Mouse (Mus musculus) cerebellum, adult 11 months (tissue): ENCODE results near the gene Tmem117.

ENCODE experiments used
- DNase-seq: peaks from one replicate; pipeline ENCODE4 v3.0.0; 2022

The Tmem117 gene

DNA sequence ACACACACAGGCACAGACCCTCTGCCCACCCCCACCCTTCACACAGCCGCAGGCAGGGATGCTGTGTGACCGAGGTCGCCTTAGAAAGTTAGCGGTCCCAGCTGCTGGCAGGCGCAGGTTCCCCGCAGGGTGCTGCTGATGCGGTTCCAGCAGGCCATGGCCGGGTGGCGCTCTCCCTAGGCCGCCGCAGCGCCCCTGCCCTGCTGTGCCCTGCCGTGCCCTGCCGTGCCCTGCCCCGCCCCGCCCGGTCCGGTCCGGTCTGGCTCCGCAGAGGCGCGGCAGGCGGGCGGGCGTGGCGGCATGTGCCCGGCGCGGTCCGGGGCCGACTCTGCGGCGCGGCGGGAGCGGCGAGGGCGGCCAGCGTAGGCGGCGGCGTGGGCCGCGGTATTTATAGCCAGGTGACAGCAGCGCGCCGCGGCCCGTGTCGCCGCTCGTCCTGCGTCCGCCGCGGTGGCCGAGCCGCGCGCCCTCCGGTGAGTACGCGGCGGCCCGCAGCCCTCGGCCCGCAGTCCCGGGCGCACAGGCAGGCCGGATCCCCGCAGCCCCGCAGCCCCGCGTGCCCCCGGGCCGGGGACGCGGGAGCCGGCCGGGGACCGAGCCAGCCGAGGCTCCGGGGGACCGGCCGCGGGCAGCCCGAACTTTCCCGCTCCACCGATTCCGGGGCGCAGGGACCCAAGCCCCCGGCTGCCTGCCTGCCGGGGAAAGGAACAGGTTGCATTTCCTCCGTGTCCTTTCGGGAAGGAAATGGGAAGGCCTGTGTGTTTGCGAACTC is at the start of gene Tmem117:
TSS of gene Tmem117 (plus strand) at position 403 of the 772 bp plus-strand sequence.
- DNase-seq = peak; percentile 54

DNA sequence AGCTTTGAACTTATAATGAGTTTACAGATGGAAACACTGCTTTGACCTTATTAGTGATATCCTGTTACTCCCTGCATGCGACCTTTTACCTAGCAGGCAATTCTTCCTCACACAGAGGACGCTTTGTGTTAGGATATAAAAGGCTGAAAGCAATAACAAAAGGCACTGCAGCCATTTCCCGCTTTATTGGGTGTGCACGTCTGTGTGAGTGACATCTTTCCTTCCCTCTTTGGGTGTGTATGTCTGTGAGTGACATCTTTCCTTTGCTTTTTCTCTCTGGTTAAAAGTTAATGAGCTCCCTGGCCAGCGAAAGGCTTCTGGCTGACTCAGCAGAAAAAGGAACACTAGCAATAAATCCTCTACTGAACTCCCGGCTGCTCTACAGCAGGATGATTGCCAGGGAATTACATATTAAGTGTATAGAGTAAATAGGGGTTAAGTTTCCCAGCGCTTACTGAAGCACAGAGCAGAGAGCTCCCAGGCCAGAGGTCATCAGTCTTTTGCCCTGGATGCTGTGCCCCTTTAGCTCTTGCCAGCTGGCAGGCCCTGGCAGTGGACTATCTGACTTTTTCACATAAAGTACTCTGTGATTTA is 46.9 kb upstream of the Tmem117 start:
- no peak for DNase-seq

DNA sequence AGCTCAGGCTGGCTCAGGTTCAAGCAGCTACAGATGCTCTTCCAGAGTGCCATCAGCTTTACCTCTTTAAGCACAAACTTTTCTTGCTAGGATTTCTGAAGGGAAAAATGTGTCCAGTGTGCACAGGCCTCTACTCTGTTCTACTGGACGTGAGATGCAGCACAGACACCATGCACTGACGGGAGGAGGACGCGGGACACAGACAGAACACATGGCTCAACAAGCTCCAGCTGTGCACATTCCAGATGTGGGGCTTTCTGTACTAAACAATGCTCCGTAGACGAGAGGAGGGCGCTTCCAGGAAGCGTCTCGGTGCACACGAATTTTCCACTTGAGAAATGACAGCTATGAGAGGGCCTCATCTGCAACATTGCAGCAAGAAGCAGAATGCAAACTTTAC is 45.9 kb upstream of the Tmem117 start:
- no peak for DNase-seq

DNA sequence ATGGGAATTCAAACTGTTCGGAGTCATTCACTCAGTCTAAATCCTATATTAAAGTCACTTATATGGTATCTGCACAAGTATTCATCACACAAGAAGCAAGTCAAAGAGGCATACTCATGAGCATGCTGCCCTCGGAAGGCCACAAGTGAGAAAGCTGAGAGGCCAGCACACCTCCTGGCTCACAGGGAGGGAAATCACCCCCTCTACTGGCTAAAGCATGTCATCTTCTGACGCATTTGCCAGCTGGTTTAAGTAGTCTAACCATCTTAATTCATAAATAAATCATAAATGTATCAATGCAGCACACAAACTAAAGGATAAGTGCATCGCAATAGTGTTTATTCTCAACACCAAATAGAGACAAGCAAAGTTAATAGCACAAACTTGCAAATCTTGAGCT is 44.3 kb upstream of the Tmem117 start:
- DNase-seq = no peak

DNA sequence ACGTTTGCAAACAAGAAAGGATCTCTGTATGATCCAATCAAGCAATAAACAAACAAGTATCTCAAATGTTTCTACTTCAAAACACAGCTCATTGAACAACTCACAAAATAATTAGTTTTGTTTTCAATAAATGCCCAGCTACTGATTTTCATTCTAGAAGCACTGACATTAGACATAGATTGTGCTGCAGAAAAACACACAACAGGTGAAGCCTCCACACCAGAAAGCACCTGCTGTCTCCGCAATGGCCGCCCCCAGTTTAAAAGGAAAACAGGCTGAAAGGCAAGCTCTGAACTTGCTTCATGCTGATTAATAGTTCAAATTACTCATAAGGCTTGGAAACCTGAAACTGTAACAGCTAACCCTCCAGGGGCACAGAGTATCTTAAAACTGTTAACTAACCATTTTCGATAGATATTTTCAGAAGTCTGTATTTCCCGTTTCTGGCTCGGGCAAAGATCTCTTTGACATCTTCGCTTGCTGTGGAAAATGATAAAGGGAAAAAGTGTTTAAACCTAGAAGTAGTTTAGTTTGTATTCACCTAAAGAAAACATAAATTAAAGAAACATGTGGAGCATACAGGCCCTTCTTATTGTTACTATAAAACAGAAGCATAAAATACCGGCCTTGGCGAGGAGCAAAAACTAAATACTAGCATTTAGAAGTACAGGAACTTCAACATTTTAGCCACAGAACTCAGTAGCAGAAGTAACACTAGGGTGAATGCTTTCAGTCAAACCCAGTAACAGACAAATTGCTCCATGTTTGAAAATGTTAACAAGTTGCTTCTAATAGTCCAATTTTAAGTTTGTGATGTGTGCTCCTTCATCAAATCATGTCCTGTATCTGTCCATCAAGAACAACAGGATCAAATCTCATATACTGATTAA is 41.0 kb upstream of the Tmem117 start:
- DNase-seq = no peak

DNA sequence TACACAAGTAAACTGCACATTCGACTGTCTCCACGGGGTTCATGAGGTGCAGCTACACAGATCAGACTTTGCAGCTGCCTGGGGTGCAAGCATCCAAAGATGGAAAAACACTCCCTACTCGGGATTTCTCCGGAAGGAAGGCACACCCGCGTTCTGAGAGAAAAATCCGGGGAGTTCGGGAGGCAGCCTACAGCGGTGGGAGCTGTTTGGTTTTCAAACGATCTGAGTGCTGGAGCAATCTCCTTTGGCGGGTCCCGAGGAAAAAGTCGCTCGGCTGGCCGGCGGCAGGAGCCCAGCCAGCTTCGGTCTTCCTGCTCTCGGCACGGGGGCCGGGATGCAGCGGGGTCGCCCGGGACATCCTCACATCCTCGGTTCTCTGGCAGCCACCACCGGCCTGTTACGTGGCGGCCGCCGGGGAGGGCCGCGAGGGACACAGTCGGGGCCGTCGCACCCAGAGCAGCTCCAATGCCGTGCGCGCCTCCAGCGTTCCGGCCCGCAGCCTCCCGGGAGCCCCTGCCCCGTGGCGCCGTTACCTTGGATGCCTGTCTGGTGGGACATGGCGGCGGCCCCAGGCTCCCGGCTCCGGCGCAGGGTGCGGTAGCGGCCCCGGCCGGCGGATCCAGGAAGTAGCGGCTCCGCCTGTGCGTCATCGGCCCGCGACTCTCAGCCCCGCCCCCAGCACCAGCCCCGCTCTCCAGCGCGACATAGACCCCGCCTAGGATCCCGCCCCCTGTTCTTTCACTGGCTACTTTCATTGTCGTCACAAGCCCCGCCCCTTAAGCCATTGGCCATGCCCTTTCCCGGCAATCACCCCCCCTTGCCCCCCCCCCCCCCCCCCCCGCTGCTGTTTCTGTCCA is 39.6 kb upstream of the Tmem117 start, which contains the start of gene Twf1:
TSS of gene Twf1 (minus strand) at position 671 of the 857 bp plus-strand sequence.
- DNase-seq = peak; percentile 98

DNA sequence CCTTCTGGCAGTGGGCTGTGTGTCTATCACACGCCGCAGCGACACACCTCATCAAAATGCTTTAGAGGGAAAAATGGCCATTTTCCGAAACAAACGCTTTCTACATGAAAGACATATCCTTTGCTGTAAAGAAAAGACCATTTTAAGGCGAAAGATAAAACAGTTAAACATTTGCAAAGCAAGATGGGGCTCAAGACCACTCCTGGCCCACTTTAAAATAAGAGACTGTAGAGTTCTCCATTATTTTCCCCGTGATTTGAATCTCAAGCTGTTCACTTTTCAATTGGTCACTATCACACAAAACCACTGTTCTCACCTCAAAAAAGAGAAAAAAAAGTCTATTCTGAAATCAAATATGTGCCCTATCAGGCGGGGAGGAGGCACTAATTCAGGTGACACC is 38.9 kb upstream of the Tmem117 start:
- DNase-seq = no peak

DNA sequence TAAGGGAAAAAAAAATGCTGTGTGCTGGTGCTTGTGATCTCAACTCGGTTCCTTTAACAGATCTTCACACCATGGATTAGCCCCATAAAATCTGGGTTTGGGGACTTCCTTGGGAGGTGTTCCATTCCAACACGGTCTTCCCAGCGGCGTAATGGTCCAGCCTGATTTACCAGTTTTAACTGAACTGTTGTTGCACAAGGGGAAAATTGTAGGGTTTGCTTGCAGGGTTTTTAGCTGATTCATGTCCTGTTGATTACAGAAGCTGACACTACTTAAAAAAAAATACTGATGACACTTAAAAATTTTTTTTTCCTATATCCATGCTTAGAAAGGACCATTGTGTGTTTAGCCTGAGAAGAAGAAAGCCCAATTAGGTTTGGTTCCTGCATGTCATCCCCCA is 37.7 kb upstream of the Tmem117 start:
- DNase-seq = no peak

DNA sequence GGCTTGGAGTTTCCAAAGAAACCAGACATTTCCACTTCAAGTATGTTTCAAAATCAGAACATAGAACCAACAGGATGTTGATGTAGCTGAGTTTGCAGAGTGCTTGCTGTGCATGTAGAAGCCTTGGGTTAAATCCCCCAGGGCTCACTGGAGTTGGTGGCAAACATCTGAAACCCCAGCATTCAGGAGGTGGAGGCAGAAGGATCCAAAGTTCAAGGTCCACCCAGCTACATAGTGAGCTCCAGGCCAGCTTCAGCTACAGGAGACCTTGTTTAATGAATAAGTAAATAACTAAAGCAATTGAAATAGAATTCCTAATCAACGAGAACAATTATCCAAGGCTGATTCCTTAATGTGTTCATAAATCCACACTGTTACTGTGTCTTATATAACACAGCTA is 35.4 kb upstream of the Tmem117 start:
- no peak for DNase-seq

DNA sequence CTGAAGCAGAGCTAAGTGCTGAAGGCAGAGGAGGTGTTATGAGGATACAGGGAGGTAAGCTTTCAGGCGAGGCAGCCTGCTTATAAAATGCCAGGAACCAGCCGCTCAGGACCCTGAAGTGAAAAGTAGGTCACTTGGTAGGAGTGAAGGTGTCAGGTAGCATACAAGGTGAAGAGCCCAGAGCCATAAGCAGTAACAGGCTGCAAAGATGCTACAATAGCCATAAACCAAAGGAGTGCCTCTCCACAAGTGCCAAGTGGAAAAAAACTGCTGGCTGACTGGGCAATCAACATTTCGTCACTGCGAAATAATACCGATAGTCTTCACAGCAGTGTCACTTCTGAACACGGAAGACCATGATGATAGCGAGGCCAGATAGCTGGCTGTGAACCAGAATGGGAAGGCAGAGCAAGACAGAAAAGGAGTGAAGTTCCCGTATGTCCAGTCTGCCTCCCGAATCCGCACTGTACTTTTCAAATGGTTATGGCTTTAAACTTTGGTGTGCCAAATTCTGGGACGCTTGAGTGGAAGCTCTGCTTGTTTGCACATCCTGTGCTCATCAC is 28.8 kb upstream of the Tmem117 start:
- no peak for DNase-seq

DNA sequence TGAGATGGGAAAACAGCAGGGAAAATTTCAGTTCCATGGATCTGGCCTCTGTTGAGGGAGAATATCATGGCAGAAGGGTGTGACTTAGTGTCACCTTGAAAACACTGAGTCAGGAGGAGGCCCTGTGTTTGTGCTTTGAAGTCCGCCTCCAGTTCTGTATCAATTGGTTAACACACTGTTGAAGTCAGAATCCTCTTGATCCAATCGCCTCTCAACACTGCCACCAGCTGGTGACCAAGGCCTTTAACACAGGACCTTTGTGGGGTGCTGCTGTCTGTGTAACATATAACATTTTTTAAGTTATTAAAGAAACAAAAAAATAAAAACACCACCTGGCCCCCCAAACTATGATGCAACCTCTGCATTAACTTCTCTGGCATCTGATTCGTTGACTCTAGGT is 27.7 kb upstream of the Tmem117 start:
- no peak for DNase-seq

DNA sequence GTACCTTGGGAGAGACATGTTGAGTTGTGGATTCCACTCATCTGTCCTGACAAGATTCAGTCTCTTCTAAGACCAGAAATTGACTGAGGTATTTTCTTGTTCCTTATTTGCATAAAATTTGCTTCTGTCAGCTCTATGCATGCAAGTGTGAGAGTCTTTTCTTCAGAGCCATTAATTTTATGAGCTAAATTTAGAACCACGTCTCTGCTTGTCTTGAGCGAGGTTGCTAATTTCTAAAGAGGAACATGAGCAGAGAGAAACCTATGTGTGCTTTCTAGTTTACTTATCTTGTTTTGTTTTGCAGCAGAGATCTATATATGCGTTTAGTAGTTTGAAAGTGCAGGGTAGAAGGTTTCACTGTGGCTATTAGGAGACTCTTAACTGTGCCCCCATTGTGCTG is 26.6 kb upstream of the Tmem117 start:
- DNase-seq = no peak

DNA sequence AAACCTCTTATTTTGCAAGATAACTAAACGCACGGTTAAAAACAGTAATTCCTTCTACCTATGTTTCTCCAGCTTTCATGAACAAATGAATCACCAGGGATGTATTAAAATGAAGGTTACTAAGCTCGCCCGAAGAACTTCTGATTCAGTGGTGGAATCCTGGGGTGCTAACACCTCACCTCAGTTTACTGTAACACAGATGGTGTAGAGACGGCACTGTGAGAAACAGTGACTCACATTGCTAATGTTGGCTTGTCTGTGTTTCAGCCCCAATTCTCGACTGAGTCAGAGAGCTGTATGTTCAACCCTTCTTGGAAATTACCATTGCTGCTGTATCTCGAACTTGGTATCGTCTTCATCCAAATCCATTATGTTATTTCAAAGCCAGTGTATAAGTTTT is 21.3 kb upstream of the Tmem117 start:
- no peak for DNase-seq

DNA sequence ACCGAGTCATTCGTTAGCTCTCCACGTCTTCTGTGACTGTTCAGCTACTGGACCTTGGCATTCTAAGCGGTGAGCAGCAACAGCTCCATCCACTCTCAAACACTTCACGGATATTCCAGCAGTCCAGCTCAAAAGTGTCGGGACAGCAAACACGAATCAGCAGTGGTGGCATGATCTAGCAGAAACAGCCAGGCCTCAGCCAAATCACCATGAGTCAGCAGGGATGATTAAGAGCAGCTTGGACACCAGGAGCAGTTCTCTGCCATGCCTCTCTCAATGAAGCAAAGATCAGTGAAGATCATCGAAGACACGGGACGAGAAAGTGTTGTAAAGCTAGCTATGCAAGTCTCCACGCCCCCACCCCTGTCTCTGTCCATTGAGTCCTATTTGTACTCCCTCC is 13.0 kb upstream of the Tmem117 start:
- DNase-seq = no peak

DNA sequence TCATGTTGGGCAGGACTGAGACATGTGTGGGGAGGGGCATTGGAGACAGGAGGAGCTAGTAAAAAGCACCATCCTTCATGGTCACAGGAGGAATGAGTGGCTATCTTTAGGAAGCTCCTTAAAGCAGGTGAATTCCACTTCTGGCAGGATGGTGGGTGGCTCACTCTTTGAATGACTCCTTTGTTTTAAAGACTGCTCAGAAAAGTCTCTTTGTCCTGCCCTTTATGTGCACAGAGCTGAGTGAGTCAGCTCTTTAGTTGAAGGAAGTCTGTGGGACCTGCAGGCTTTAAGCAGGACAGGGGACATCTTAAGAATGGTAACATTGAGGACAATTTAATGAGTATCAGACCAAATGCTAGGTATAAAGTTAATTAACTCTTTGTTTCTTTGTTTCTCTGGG is 8.1 kb upstream of the Tmem117 start:
- no peak for DNase-seq

DNA sequence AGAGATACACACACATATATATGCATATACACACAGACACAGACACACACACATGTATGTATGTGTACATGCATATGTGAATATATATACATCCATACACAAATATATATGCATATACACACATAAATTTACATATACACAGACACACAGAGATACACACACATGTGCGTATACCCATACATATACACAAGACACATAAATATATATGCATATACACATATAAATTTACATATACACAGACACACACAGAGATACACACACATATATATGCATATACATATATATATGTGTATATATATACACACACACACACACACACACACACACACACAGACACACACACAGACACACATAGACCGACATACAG is 586 bp upstream of the Tmem117 start:
- no peak for DNase-seq

DNA sequence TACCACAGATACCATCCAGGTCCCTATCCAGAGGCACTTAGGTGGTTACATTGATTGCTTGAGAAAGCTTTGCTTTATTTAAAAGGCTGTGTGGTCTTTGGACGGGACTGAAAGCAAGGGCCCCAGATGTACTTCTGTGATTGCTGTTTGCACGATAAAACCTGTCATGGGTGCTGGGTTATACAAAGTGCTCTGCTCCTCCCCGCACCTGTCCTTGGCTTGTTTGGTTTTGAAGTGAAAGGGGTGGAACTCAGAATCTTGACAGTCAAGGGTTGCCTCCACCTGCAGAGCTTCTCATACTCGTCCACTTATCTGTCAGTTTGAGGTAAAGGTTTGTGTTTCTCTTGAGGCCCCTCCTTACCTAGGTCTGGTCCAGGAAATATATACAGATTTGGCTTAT is 1.5 kb downstream of the Tmem117 start:
- DNase-seq = no peak

DNA sequence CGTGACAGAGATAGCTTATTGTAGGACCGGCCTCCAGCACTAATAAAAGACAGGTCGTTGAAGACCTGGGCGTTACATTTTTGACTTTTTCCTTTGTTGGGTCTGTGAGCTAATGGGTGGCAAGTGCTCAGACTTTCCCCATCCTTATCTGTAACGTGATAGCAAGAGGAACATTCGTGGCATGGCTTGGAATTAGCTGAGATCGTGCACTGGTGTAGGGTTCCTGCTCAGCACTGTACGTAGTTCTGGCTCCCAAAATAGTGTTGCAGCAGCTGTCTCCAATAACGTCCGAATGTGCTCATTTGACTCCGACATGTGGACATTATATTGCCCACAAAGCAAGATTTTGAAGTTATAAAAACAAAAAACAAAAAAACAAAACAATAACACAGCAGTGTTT is 5.5 kb downstream of the Tmem117 start:
- DNase-seq = no peak

DNA sequence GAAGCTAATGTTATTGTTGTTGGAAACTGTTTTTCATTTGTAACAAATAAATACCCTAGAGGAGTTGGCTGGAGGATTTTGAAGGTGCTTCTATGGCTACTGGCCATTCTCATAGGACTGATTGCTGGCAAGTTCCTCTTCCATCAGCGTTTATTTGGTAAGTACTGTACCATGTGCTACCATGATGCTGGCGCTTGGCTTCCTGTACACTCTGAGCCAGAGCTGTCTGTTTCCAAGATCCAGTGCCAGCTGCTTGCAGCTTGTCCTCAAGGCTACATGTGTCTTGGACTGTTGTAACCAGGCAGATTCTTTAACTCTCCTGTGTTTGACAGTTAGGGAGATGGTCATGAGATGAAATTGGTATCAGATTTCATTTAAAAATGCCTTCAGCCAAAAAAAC is 9.2 kb downstream of the Tmem117 start:
- DNase-seq = no peak

DNA sequence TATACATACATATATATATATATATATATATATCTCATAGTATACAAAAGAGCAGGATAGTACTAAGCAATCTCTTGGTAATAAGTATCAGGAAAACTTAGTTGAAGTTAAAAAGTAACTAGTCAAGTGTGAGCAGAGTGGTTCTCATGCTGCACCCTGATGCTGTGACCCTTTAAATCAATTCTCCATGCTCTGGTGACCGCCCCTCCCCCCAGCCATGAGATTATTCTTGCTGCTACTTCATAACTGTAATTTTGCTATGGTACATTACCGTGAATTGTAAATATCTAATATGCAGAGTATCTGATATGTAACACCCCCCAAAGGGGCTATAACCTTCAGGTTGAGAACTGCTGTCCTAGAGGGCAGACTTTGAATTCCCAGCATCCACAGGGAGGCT is 10.1 kb downstream of the Tmem117 start:
- no peak for DNase-seq

DNA sequence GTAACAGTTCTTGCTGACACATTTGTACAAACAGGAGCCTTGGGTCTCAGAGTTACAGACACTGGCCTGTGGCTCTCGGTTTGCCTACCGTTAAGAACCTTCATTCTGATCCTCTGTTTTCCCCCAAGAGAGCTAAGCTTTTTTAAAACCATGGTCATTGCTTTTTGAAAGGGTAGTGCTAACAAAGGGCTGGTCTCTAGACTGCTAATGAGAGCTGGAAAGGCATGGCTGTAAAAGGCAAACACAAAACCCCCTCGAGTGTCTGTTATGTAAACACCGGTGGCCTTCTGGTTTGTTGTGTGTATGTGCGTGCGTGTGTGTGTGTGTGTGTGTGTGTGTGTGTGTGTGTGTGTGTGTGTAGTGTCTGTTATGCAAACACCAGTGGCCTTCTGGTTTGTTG is 17.0 kb downstream of the Tmem117 start:
- DNase-seq = no peak

DNA sequence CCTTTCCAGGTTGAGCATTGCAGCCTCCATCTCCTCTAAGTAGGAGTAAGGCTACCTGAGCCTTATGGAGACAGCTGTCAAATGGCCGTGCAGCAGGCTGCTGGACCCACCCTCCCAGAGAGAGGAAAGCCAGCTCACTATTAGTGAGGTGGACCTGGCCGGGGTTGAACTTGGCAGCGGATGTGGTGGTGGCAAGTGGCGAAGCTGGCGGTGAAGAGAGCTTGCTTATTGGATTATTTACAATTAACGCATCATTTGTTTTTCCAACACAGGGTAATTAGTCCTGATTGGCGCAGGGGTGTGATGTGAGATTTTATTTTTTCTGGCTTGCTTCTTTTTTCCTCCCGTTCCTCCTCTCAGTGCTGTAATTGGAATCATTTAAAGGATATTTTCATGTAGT is 19.4 kb downstream of the Tmem117 start:
- DNase-seq = no peak
